8 mouse cellular contexts compared by ENCODE assay signal in the genomic region with DNA sequence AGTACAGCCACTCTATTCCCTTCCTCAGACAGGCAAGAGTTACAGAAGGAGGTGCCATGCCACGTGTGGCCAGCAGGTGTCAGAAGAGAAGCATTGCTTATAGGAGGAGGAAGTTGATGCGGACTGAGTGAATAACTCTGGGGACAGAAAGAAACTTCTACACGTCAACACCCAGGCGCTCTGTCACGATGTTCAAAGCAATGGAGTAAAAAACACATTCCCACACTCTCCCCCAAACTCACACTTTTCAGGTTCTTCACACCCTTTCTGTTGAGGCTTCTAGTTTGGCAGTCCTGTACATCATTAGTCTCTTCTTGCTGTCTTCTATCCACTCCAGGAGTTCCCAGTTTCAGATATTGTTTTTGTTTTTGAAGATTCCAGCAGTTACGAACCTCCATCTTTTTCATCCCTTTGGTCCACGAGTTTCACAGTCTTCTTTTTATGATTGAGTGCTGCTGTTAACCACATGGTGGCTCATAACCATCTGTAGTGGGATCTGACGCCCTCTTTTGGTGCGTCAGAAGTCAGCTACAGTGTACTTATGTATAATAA. TPM values are rescaled to one million over a fixed set of nuclear protein-coding genes. Genes with fewer than 3 reads are reported as not detected.
DNase-seq lines count a peak whose midpoint lies in the region; ATAC-seq and TF ChIP-seq lines count a peak whose summit lies in the region.

No protein-coding gene starts in this region.

- peak; percentile 100 for TF ChIP-seq CTCF in lung, embryonic 14.5 days (IDR thresholded peaks at IDR 0.05; ENCODE audit: low read depth)
- TF ChIP-seq CTCF in olfactory bulb, adult 2 months (IDR thresholded peaks at IDR 0.05; ENCODE audit: insufficient read depth, low read depth, low read length), result peak; percentile 39

- H3K4me2 ChIP-seq in forebrain, embryonic 15.5 days (replicated peaks), result peak overlapping the region; percentile 12; the same call in 1 of the 2 replicates
- peak overlapping the region; percentile 54 for H3K4me2 ChIP-seq in lung, embryonic 14.5 days

- peaks cover 3% of the 10 kb centered on the region; the same call in 1 of the 2 replicates for H3K4me1 ChIP-seq in forebrain, embryonic 15.5 days
- H3K4me1 ChIP-seq in lung, embryonic 14.5 days (ENCODE audit: insufficient read depth), result no peaks in the 10 kb centered on the region
- H3K4me1 ChIP-seq in olfactory bulb, adult 2 months (ENCODE audit: control insufficient read depth, insufficient read depth, low read length), result no peaks in the 10 kb centered on the region

- no peak overlapping the region for H3K4me3 ChIP-seq in forebrain, embryonic 15.5 days
- peak overlapping the region; percentile 9; the same call in 1 of the 2 replicates for H3K4me3 ChIP-seq in lung, embryonic 14.5 days (ENCODE audit: low read depth, low read length)
- H3K4me3 ChIP-seq in olfactory bulb, adult 2 months (ENCODE audit: insufficient read depth, low read depth, low read length), result no peak overlapping the region

- WGBS in forebrain, embryonic 15.5 days, result 15% methylated on average over 9 of the region's 9 CpGs
- 11% methylated on average over 9 of the region's 9 CpGs for WGBS in lung, embryonic 14.5 days
- 18% methylated on average over 9 of the region's 9 CpGs for WGBS in olfactory bulb, adult 2 months

- no peak for TF ChIP-seq POLR2A in olfactory bulb, adult 2 months (IDR thresholded peaks at IDR 0.05; ENCODE audit: insufficient read depth, low read depth, low read length)

- peak; percentile 88 for DNase-seq in MEL-GATA-1-ER (ENCODE audit: extremely low read depth, low read depth)
- peak; percentile 61 for DNase-seq in cerebellum, adult 11-12 months
- peak; percentile 82 to 85 for DNase-seq in heart, postnatal 36 days
- peak; percentile 60 to 85 for DNase-seq in layer of hippocampus, adult 18-20 months (ENCODE audit: low spot score in 2 of 2)
- DNase-seq in lung, embryonic 14.5 days, result peak; percentile 97
- DNase-seq in thymus, adult 18-20 months, result peak; percentile 36 to 37

- no peak overlapping the region for H3K27ac ChIP-seq in forebrain, embryonic 15.5 days (replicated peaks)
- no peak overlapping the region for H3K27ac ChIP-seq in lung, embryonic 14.5 days (ENCODE audit: low read depth)
- H3K27ac ChIP-seq in olfactory bulb, adult 2 months (ENCODE audit: insufficient read depth, low read depth, low read length), result no peak overlapping the region

- H3K9ac ChIP-seq in forebrain, embryonic 15.5 days (replicated peaks), result no peak overlapping the region
- H3K9ac ChIP-seq in lung, embryonic 14.5 days, result 0 out of 2 replicates have a peak overlapping the region, but pooled peaks have one; percentile 9

- intact Hi-C loops in heart, postnatal 36 days (cut with DNase I), result loop anchor here (1.0 to 2.0 kb wide), 5 partner anchors 43 to 239 kb away; no protein-coding TSS in a partner anchor

- no peak for ATAC-seq in forebrain, embryonic 15.5 days (replicated peaks)
- ATAC-seq in lung, embryonic 14.5 days (ENCODE audit: insufficient read depth), result peak; percentile 81

- H3K27me3 ChIP-seq in forebrain, embryonic 15.5 days, result no peaks in the 10 kb centered on the region
- no peaks in the 10 kb centered on the region for H3K27me3 ChIP-seq in lung, embryonic 14.5 days (ENCODE audit: insufficient read depth, low read length)

- no peaks in the 10 kb centered on the region for H3K9me3 ChIP-seq in forebrain, embryonic 15.5 days
- H3K9me3 ChIP-seq in lung, embryonic 14.5 days (ENCODE audit: low read depth, low read length), result no peaks in the 10 kb centered on the region

- H3K36me3 ChIP-seq in forebrain, embryonic 15.5 days, result no peaks in the 10 kb centered on the region
- H3K36me3 ChIP-seq in lung, embryonic 14.5 days (ENCODE audit: insufficient read depth), result no peaks in the 10 kb centered on the region

RNA-seq across cellular contexts. Expression of a gene that starts 14.5 kb away (rescaled TPM):
- 3.1 TPM in 2 replicates for polyA plus RNA-seq in forebrain, embryonic 15.5 days (2015; fragmentation: Nextera tagmentation; extraction: Ambion mirVana)
- 1 to 10 TPM; 2.1 to 2.6 TPM for total RNA-seq in heart, postnatal 36 days (2021)
- total RNA-seq in layer of hippocampus, adult 18-20 months (2021), result under 1 TPM; 0.20 to 0.28 TPM
- 10.5 and 12.1 TPM in 2 replicates for polyA plus RNA-seq in lung, embryonic 14.5 days (2014; fragmentation: Nextera tagmentation; extraction: Ambion mirVana)
- polyA plus RNA-seq in olfactory bulb, adult 2 months (2012; ENCODE audit: insufficient read depth, insufficient read length, low replicate concordance, missing spikeins), result not detected in 2 replicates

Comparison
In these comparisons a context has a peak if more than half of its experiments do, and no peak if none do; other contexts are left out.
1. DNase-seq: peak in every context shown above with its lines; median percentile 97 in lung, embryonic 14.5 days; 88 in MEL-GATA-1-ER; 84 in heart, postnatal 36 days; 72 in layer of hippocampus, adult 18-20 months; 61 in cerebellum, adult 11-12 months; 36 in thymus, adult 18-20 months.